Mouse (Mus musculus): ENCODE results near the gene Kcnj6. TPM values are rescaled to one million over a fixed set of nuclear protein-coding genes. Genes with fewer than 3 reads are reported as not detected.

Gene Kcnj6
- polyA plus RNA-seq, 1 experiment from 2014 or later: not detected

DNA sequence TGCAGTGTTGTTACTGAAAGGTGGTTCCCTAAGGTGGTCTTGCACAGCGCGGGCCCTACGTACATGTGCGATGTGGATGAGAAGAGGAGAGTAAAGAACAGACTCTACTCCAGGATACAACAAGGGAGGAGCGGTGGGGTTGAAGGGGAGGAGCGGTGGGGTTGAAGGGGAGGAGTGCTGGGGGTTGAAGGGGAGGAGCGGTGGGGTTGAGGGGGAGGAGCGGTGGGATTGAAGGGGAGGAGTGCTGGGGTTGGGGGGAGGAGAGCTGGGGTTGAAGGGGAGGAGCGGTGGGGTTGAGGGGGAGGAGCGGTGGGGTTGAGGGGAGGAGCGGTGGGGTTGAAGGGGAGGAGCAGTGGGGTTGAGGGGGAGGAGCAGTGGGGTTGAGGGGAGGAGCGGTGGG, 199.3 kb downstream of the Kcnj6 start:
- Histone ChIP-seq H3K36me3 (ENCODE audit: control insufficient read depth, insufficient read depth) (no peaks in the 10 kb centered on the region), H3K9me3 (ENCODE audit: control insufficient read depth) (no peaks in the 10 kb centered on the region), H3K27me3 (replicated peaks; ENCODE audit: control insufficient read depth, insufficient read depth, low read length) (no peaks in the 10 kb centered on the region), H3K9ac (ENCODE audit: low read depth, low read length) (no peak overlapping the region), H3K4me3 (ENCODE audit: low read depth, low read length) (no peak overlapping the region), H3K27ac (ENCODE audit: low read depth, low read length) (no peak overlapping the region), H3K4me1 (replicated peaks; ENCODE audit: control insufficient read depth, insufficient read depth, low read length) (no peaks in the 10 kb centered on the region), H3K4me2 (replicated peaks; ENCODE audit: low read depth) (no peak overlapping the region)
- TF ChIP-seq CTCF (IDR thresholded peaks at IDR 0.05; ENCODE audit: low read depth): no peak
- no peak for ATAC-seq
- 90% methylated on average over 11 of the region's 12 CpGs for WGBS

DNA sequence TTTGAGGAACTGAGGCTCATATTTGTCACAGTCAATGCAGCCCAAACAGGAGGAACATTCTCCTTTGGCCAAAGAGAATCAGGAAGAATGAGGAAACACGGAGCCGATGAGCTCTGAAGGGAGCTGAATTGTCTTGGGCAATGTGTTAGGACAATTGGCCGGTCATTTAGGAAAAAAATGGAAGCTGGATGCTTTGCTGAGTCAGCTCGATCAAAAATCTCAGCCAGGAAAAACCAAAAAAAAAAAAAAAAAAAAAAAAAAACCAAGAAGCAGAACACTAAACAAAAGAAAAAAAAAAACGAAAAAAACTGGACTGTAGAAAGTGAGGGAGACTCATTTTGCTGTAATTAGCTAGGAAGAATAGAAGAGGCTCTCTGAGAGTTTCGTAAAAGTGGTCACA, 200.1 kb downstream of the Kcnj6 start:
- Histone ChIP-seq H3K27ac (ENCODE audit: low read depth, low read length) (no peak overlapping the region), H3K9me3 (ENCODE audit: control insufficient read depth) (no peaks in the 10 kb centered on the region), H3K27me3 (replicated peaks; ENCODE audit: control insufficient read depth, insufficient read depth, low read length) (no peaks in the 10 kb centered on the region), H3K4me3 (ENCODE audit: low read depth, low read length) (no peak overlapping the region), H3K4me2 (replicated peaks; ENCODE audit: low read depth) (no peak overlapping the region), H3K4me1 (replicated peaks; ENCODE audit: control insufficient read depth, insufficient read depth, low read length) (no peaks in the 10 kb centered on the region), H3K36me3 (ENCODE audit: control insufficient read depth, insufficient read depth) (no peaks in the 10 kb centered on the region), H3K9ac (ENCODE audit: low read depth, low read length) (no peak overlapping the region)
- TF ChIP-seq CTCF (IDR thresholded peaks at IDR 0.05; ENCODE audit: low read depth): no peak
- no peak for ATAC-seq
- WGBS: 84% methylated on average over 6 of the region's 6 CpGs

GRCm38 (mm10) chr16:94793041-94793440, 204.5 kb downstream of the Kcnj6 start:
- no peaks in the 10 kb centered on the region for H3K4me1 ChIP-seq (replicated peaks; ENCODE audit: control insufficient read depth, insufficient read depth, low read length)
- no peak overlapping the region for H3K4me3 ChIP-seq (ENCODE audit: low read depth, low read length)
- no peak for TF ChIP-seq CTCF (IDR thresholded peaks at IDR 0.05; ENCODE audit: low read depth)
- H3K9me3 ChIP-seq (ENCODE audit: control insufficient read depth): no peaks in the 10 kb centered on the region
- no peak overlapping the region for H3K4me2 ChIP-seq (replicated peaks; ENCODE audit: low read depth)
- H3K27me3 ChIP-seq (replicated peaks; ENCODE audit: control insufficient read depth, insufficient read depth, low read length): 0 out of 2 replicates have a peak, but pooled peaks cover 3% of the 10 kb centered on the region
- H3K9ac ChIP-seq (ENCODE audit: low read depth, low read length): no peak overlapping the region
- no peaks in the 10 kb centered on the region for H3K36me3 ChIP-seq (ENCODE audit: control insufficient read depth, insufficient read depth)
- no peak overlapping the region for H3K27ac ChIP-seq (ENCODE audit: low read depth, low read length)
- 58% methylated on average over 7 of the region's 7 CpGs for WGBS
- ATAC-seq: no peak

DNA sequence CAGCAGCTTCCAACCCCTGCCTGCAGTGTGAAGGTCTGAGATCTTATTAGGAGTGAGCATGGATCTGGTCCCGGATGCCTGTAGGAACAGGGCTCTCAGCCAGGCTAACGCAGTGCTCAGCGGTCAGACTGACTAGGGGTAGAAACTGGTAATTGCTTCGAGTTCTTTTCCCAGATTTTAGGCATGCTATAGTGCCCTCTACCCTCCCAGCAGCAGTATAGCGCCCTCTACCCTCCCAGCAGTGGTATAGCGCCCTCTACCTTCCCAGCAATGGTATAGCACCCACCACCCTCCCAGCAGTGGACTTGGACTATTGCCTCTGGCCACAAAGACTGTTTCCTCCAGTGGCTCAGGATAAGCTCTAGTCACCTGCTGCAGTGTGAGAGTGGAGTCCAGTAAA, 207.5 kb downstream of the Kcnj6 start:
- peak; percentile 86 for TF ChIP-seq CTCF (IDR thresholded peaks at IDR 0.05; ENCODE audit: low read depth)
- H3K27me3 ChIP-seq (replicated peaks; ENCODE audit: control insufficient read depth, insufficient read depth, low read length): 0 out of 2 replicates have a peak, but pooled peaks cover 3% of the 10 kb centered on the region
- 29% methylated on average over 6 of the region's 6 CpGs for WGBS
- H3K27ac ChIP-seq (ENCODE audit: low read depth, low read length): no peak overlapping the region
- no peak overlapping the region for H3K4me3 ChIP-seq (ENCODE audit: low read depth, low read length)
- H3K4me2 ChIP-seq (replicated peaks; ENCODE audit: low read depth): no peak overlapping the region
- no peaks in the 10 kb centered on the region for H3K4me1 ChIP-seq (replicated peaks; ENCODE audit: control insufficient read depth, insufficient read depth, low read length)
- no peaks in the 10 kb centered on the region for H3K36me3 ChIP-seq (ENCODE audit: control insufficient read depth, insufficient read depth)
- H3K9ac ChIP-seq (ENCODE audit: low read depth, low read length): no peak overlapping the region
- H3K9me3 ChIP-seq (ENCODE audit: control insufficient read depth): no peaks in the 10 kb centered on the region
- no peak for ATAC-seq

DNA sequence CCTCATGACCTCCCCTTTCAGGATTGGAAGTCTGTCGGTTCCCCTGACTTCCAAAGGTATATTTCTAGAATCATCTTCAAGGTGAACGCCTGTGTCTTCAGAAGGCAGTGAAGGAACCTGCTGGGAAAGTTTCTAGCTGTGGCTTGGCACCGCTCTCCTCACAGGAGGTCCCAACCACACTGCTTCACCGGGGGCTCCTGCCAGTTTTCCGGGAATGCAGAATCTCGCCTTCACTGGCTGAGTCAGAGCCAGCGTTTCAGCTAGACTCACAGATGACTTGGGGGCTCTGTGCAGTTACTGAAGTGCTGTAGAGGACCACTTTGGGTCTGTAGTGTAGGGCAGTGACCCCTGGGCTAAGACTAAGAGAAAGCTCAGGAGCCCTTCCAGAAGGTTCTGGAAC, 208.8 kb downstream of the Kcnj6 start:
- WGBS: 80% methylated on average over 7 of the region's 7 CpGs
- H3K9me3 ChIP-seq (ENCODE audit: control insufficient read depth): no peaks in the 10 kb centered on the region
- H3K4me2 ChIP-seq (replicated peaks; ENCODE audit: low read depth): no peak overlapping the region

DNA sequence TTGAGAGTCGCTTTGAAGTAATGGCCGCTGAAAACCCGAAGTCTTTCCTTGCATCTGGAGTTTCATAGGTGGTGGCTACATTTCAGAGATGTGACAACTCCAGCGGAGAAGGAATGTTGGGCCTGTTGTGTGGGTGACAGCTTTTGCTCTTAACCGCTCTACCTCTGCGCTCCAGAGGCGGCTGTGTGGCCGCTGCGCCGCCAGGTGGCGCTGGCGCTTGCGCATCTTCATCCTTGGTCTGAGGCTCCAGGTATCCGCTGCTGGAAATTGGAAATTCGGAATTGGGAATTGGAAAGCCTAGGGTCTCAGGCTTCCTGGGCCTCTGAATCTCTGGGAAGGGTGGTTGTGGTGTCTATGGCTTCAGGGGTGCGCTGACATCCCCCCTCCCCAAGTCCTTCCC, 209.3 kb downstream of the Kcnj6 start:
- H3K4me1 ChIP-seq (replicated peaks; ENCODE audit: control insufficient read depth, insufficient read depth, low read length): no peaks in the 10 kb centered on the region
- TF ChIP-seq CTCF (IDR thresholded peaks at IDR 0.05; ENCODE audit: low read depth): peak; percentile 89
- no peak overlapping the region for H3K4me3 ChIP-seq (ENCODE audit: low read depth, low read length)
- no peaks in the 10 kb centered on the region for H3K36me3 ChIP-seq (ENCODE audit: control insufficient read depth, insufficient read depth)
- ATAC-seq: no peak
- H3K9me3 ChIP-seq (ENCODE audit: control insufficient read depth): no peaks in the 10 kb centered on the region
- H3K9ac ChIP-seq (ENCODE audit: low read depth, low read length): no peak overlapping the region
- 6% methylated on average over 16 of the region's 16 CpGs for WGBS
- no peak overlapping the region for H3K27ac ChIP-seq (ENCODE audit: low read depth, low read length)
- 0 out of 2 replicates have a peak, but pooled peaks cover 3% of the 10 kb centered on the region for H3K27me3 ChIP-seq (replicated peaks; ENCODE audit: control insufficient read depth, insufficient read depth, low read length)
- no peak overlapping the region for H3K4me2 ChIP-seq (replicated peaks; ENCODE audit: low read depth)

More for the DNA sequence above, 208.8 kb downstream of the Kcnj6 start:
- no peak for TF ChIP-seq CTCF (IDR thresholded peaks at IDR 0.05; ENCODE audit: low read depth)
- H3K27ac ChIP-seq (ENCODE audit: low read depth, low read length): no peak overlapping the region
- ATAC-seq: no peak
- H3K4me1 ChIP-seq (replicated peaks; ENCODE audit: control insufficient read depth, insufficient read depth, low read length): no peaks in the 10 kb centered on the region
- H3K9ac ChIP-seq (ENCODE audit: low read depth, low read length): no peak overlapping the region
- 0 out of 2 replicates have a peak, but pooled peaks cover 3% of the 10 kb centered on the region for H3K27me3 ChIP-seq (replicated peaks; ENCODE audit: control insufficient read depth, insufficient read depth, low read length)
- H3K36me3 ChIP-seq (ENCODE audit: control insufficient read depth, insufficient read depth): no peaks in the 10 kb centered on the region
- no peak overlapping the region for H3K4me3 ChIP-seq (ENCODE audit: low read depth, low read length)

- Histone ChIP-seq H3K36me3 (ENCODE audit: control insufficient read depth, insufficient read depth) (no peaks in the 10 kb centered on the region), H3K9ac (ENCODE audit: low read depth, low read length) (no peak overlapping the region), H3K27me3 (replicated peaks; ENCODE audit: control insufficient read depth, insufficient read depth, low read length) (0 out of 2 replicates have a peak, but pooled peaks cover 3% of the 10 kb centered on the region), H3K4me3 (ENCODE audit: low read depth, low read length) (no peak overlapping the region), H3K4me1 (replicated peaks; ENCODE audit: control insufficient read depth, insufficient read depth, low read length) (no peaks in the 10 kb centered on the region), H3K27ac (ENCODE audit: low read depth, low read length) (no peak overlapping the region), H3K9me3 (ENCODE audit: control insufficient read depth) (no peaks in the 10 kb centered on the region), H3K4me2 (replicated peaks; ENCODE audit: low read depth) (no peak overlapping the region)
- 80% methylated on average over 5 of the region's 5 CpGs for WGBS
- no peak for TF ChIP-seq CTCF (IDR thresholded peaks at IDR 0.05; ENCODE audit: low read depth)
- no peak for ATAC-seq
These were observed 211.6 kb downstream of the Kcnj6 start for GRCm38 (mm10) chr16:94785873-94786272.
